Mouse (Mus musculus) liver, embryonic 14.5 days (tissue): Measurements from ENCODE around the gene Fndc5. TPM values are rescaled to one million over a fixed set of nuclear protein-coding genes. Genes with fewer than 3 reads are reported as not detected.

Experiments
- ATAC-seq: fragments of 200-750 bp; cut with Nextera tagmentation; 2 replicates; pipeline ENCODE4 v1.8.0; 2017; ENCODE audit warnings: moderate number of reproducible peaks, mild to moderate bottlenecking, moderate library complexity; ENCODE audit not compliant: insufficient read depth
- DNase-seq, 3 experiments: peaks; one replicate each; pipeline ENCODE4 v3.0.0-alpha.2; 2012 to 2013; ENCODE audit warnings: low read depth in 3 of 3, low spot score in 3 of 3
- H3K27ac ChIP-seq: fragments of 300-500 bp; sonication (generic); 2 replicates; pipeline ENCODE4 v1.5.1; 2014; ENCODE audit warnings: moderate library complexity, mild to moderate bottlenecking, control low read depth, inconsistent platforms
- H3K27me3 ChIP-seq: fragments of 300-500 bp; sonication (generic); 2 replicates; pipeline ENCODE4 v1.6.1; 2014; ENCODE audit warnings: mild to moderate bottlenecking, low read length, moderate library complexity; ENCODE audit not compliant: control insufficient read depth, insufficient read depth
- H3K36me3 ChIP-seq: fragments of 300-500 bp; sonication (generic); replicated peaks from 2 replicates; pipeline ENCODE4 v1.6.1; 2014; ENCODE audit warnings: low read depth; ENCODE audit not compliant: control insufficient read depth, insufficient read depth
- H3K4me1 ChIP-seq, 2 experiments: fragments of 200-500 bp in 1 of 2; fragments of 300-500 bp in 1 of 2; sonication (generic) in 1 of 2; replicated peaks; 2 replicates each; pipeline ENCODE4 v1.6.1; 2012 to 2014; ENCODE audit warnings: antibody characterized with exemption in 1 of 2, inconsistent platforms in 1 of 2, low read length in 1 of 2; ENCODE audit not compliant: control insufficient read depth in 2 of 2, insufficient read depth in 2 of 2
- H3K4me2 ChIP-seq: fragments of 300-500 bp; sonication (generic); 2 replicates; pipeline ENCODE4 v1.6.1; 2014; ENCODE audit warnings: low read depth, mild to moderate bottlenecking, control low read depth, moderate library complexity
- H3K4me3 ChIP-seq, 2 experiments: fragments of 200-500 bp in 1 of 2; fragments of 300-500 bp in 1 of 2; sonication (generic) in 1 of 2; 2 replicates each; pipeline ENCODE4 v1.5.1; 2012 to 2014; ENCODE audit warnings: low read depth in 2 of 2, low read length in 2 of 2, mild to moderate bottlenecking in 2 of 2, control low read depth in 1 of 2, inconsistent platforms in 1 of 2, moderate library complexity in 1 of 2; ENCODE audit not compliant: insufficient read depth in 1 of 2
- H3K9ac ChIP-seq: fragments of 300-500 bp; sonication (generic); replicated peaks from 2 replicates; pipeline ENCODE4 v1.6.1; 2014; ENCODE audit warnings: mild to moderate bottlenecking, control low read depth, moderate library complexity
- H3K9me3 ChIP-seq: fragments of 300-500 bp; sonication (generic); 2 replicates; pipeline ENCODE4 v1.6.1; 2016; ENCODE audit warnings: low read length, mixed read lengths; ENCODE audit not compliant: control insufficient read depth
- CTCF ChIP-seq: IDR thresholded peaks from 2 replicates; pipeline ENCODE4 v1.5.1; 2016; ENCODE audit warnings: antibody characterized with exemption, low read depth, control low read depth
- EP300 ChIP-seq: IDR thresholded peaks from 2 replicates; pipeline ENCODE4 v1.6.1; 2016; ENCODE audit warnings: antibody characterized with exemption, low read depth
- WGBS: fragments of 180-500 bp; shearing (Covaris S2); extraction: QIAGEN DNeasy Blood & Tissue Kit; methylation state at CpG from one replicate; pipeline ENCODE4 v1.1.7; 2014; ENCODE audit not compliant: insufficient replicate concordance; 5-methylcytosine and 5-hydroxymethylcytosine counted together
- polyA plus RNA-seq, 2 experiments: library from polyadenylated mRNA; depleted of rRNA in 1 of 2; stranded (reverse) in 1 of 2; unstranded in 1 of 2; fragments of >200 nt; fragmentation: Nextera tagmentation in 1 of 2; extraction: Ambion mirVana in 1 of 2; gene quantifications; 2 replicates each; pipeline versions ENCODE4 v1.2.1 to v1.2.3; 2012 to 2014

Fndc5 gene
- polyA plus RNA-seq, 2 experiments = 0.30 to 0.56 TPM

DNA sequence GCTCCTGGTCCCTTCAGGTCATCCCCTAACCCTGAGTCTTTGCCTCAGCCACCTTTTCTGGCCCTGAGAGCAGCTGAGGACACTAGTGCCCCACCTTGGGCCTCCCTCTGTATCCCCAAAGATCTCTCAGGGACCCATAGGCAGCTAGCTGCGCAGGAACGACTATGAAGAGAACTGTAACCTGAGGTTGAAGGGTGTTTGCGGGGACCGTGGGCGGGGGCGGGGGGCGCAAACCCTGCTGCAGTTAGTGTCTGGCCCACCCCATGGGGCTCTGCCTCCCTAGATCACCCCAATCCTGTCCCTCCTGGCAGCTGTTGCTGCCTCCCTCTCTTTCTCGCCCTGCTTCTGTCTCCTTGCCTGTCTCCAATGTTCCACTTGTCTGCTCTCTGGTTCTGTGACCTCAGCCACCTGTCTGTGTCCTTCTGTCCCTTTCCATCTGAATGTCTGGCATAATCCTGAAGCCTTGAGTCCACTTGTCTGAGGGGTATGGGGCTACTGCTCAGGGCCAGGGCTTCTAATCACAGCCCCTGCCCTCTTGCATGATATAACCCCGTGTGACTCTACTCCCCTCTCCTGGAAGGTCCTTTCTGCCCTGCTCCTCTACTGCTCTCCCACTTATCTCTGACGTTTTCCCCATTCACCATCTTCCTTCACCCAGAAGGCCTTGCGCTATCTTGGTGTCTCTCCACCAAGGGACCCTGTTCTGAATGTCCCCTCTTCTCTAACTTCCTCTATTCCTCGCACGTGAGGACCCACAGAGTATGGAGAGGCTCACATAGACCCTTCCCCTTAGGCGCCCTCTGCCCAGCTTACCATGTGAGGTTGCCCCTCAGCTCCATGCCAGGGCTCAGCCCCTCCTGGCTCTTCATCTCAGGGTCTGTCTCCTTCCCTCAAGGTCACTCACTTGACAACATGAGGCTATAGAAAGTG, 858 bp downstream of the Fndc5 start:
- H3K4me3 ChIP-seq = peak overlapping the region; percentile 3 to 56; a peak in 3 of 4 replicates
- no peak overlapping the region for H3K27ac ChIP-seq
- DNase-seq = no peak
- H3K27me3 ChIP-seq = peaks cover 34% of the 10 kb centered on the region
- 38% methylated on average over 13 of the region's 14 CpGs for WGBS
- no peaks in the 10 kb centered on the region for H3K36me3 ChIP-seq
- ATAC-seq = no peak
- H3K9me3 ChIP-seq = no peaks in the 10 kb centered on the region
- TF ChIP-seq CTCF (no peak), EP300 (no peak)
- H3K4me2 ChIP-seq = peak overlapping the region; percentile 68
- H3K9ac ChIP-seq = no peak overlapping the region
- peaks cover 33 to 42% of the 10 kb centered on the region in 2 experiments for H3K4me1 ChIP-seq

GRCm38 (mm10) chr4:129139642-129140041, 2.8 kb downstream of the Fndc5 start:
- ATAC-seq (peak; percentile 89), DNase-seq (peak; percentile 75 to 76 (median 75))
- peaks cover 34% of the 10 kb centered on the region for H3K27me3 ChIP-seq
- peaks cover 33 to 42% of the 10 kb centered on the region in 2 experiments for H3K4me1 ChIP-seq
- peak overlapping the region; percentile 48 for H3K4me2 ChIP-seq
- H3K4me3 ChIP-seq = peak overlapping the region; percentile 4 to 11; a peak in 2 of 4 replicates
- peak overlapping the region; percentile 72 for H3K27ac ChIP-seq
- H3K9me3 ChIP-seq = no peaks in the 10 kb centered on the region
- peak overlapping the region; percentile 49 for H3K9ac ChIP-seq
- no peaks in the 10 kb centered on the region for H3K36me3 ChIP-seq
- peak; percentile 76 for TF ChIP-seq EP300
- TF ChIP-seq CTCF = no peak
- 10% methylated on average over 5 of the region's 5 CpGs for WGBS

- TF ChIP-seq EP300 (no peak), CTCF (no peak)
- Histone ChIP-seq H3K27ac (peak overlapping the region; percentile 72), H3K4me1 (peaks cover 33 to 42% of the 10 kb centered on the region in 2 experiments), H3K36me3 (no peaks in the 10 kb centered on the region), H3K27me3 (peaks cover 26% of the 10 kb centered on the region), H3K9me3 (no peaks in the 10 kb centered on the region), H3K4me2 (peak overlapping the region; percentile 48), H3K9ac (peak overlapping the region; percentile 34), H3K4me3 (no peak overlapping the region)
- ATAC-seq (peak; percentile 58; the same call in 1 of the 2 replicates), DNase-seq (peak; percentile 50 to 64 (median 57))
- WGBS = 28% methylated on average over 4 of the region's 4 CpGs
Measured at GRCm38 (mm10) chr4:129140808-129141207, 4.0 kb downstream of the Fndc5 start.

- H3K27ac ChIP-seq = peak overlapping the region; percentile 72
- 52% methylated on average over 17 of the region's 17 CpGs for WGBS
- peaks cover 33 to 42% of the 10 kb centered on the region in 2 experiments for H3K4me1 ChIP-seq
Measured at GRCm38 (mm10) chr4:129141560-129142438, 5.0 kb downstream of the Fndc5 start.

More at GRCm38 (mm10) chr4:129141560-129142438, 5.0 kb downstream of the Fndc5 start:
- Histone ChIP-seq H3K36me3 (no peaks in the 10 kb centered on the region), H3K4me3 (no peak overlapping the region), H3K27me3 (peaks cover 16% of the 10 kb centered on the region), H3K4me2 (peak overlapping the region; percentile 48; the same call in 1 of the 2 replicates), H3K9ac (no peak overlapping the region), H3K9me3 (no peaks in the 10 kb centered on the region)
- no peak for TF ChIP-seq CTCF
- 0 out of 2 replicates have a peak, but pooled peaks have one; percentile 20 for TF ChIP-seq EP300
- no peak for DNase-seq
- ATAC-seq = peak; percentile 20
